ENCODE assay signal across 20 mouse cellular contexts in genomic region chr6:8474316-8474715, GRCm38 (mm10). TPM values are rescaled to one million over a fixed set of nuclear protein-coding genes. Genes with fewer than 3 reads are reported as not detected.
DNase-seq lines count a peak whose midpoint lies in the region; ATAC-seq and TF ChIP-seq lines count a peak whose summit lies in the region.
"Had no signal": no experiment of that assay in that cellular context is flagged by ENCODE, and none has a peak within 500 bp of the region (broad histone marks: within the 10 kb centered on the region; RNA-seq: fewer than 3 reads in every experiment).

No protein-coding gene starts in this region.

- H3K4me3 ChIP-seq in liver, embryonic 11.5 days (ENCODE audit: low read depth, low read length) = no peak overlapping the region
- H3K4me3 ChIP-seq in liver, postnatal 0 days (ENCODE audit: low read depth, low read length) = no peak overlapping the region
- no peak overlapping the region for H3K4me3 ChIP-seq in liver, embryonic 15.5 days (replicated peaks)
- H3K4me3 ChIP-seq: embryonic facial prominence, embryonic 15.5 days; forebrain, embryonic 12.5 days; heart, embryonic 10.5 days; hindbrain, embryonic 10.5 days had no signal

- H3K4me1 ChIP-seq in liver, embryonic 11.5 days (replicated peaks; ENCODE audit: control insufficient read depth, insufficient read depth, low read length) = no peaks in the 10 kb centered on the region; the same call in 1 of the 2 replicates
- H3K4me1 ChIP-seq in liver, postnatal 0 days (ENCODE audit: insufficient read depth) = peaks cover 9% of the 10 kb centered on the region; the same call in 1 of the 2 replicates
- H3K4me1 ChIP-seq in liver, embryonic 15.5 days (replicated peaks) = peaks cover 6% of the 10 kb centered on the region; the same call in 1 of the 2 replicates
- H3K4me1 ChIP-seq: embryonic facial prominence, embryonic 15.5 days; forebrain, embryonic 12.5 days had no signal

- no peak for DNase-seq in liver, embryonic 11.5 days (ENCODE audit: low spot score)
- DNase-seq in liver, postnatal 0 days = no peak
- DNase-seq in testis, postnatal 14 days (ENCODE audit: low spot score) = peak; percentile 22
- no peak for DNase-seq in testis, postnatal 10 days (ENCODE audit: low spot score)
- no peak for DNase-seq in right cerebral cortex, postnatal 14 days
- DNase-seq: adrenal gland, adult 2 months; adrenal gland, postnatal 25 days; cerebellum, adult 2 months; cerebellum, postnatal 14 days; embryo, embryonic 11 days; gastrocnemius, postnatal 10 days had no signal

- no peak for TF ChIP-seq EP300 in liver, postnatal 0 days (IDR thresholded peaks at IDR 0.05; ENCODE audit: low read depth)

- H3K27ac ChIP-seq in liver, embryonic 11.5 days (ENCODE audit: low read depth, low read length) = no peak overlapping the region
- no peak overlapping the region for H3K27ac ChIP-seq in liver, postnatal 0 days (ENCODE audit: low read depth)
- H3K27ac ChIP-seq in liver, embryonic 15.5 days (replicated peaks) = no peak overlapping the region
- H3K27ac ChIP-seq: embryonic facial prominence, embryonic 15.5 days; forebrain, embryonic 12.5 days; hindbrain, embryonic 10.5 days; hindbrain, embryonic 14.5 days had no signal

- ATAC-seq in liver, embryonic 11.5 days (replicated peaks; ENCODE audit: low FRiP score) = 0 out of 2 replicates have a peak, but pooled peaks have one; percentile 43
- no peak for ATAC-seq in liver, postnatal 0 days
- peak; percentile 31; the same call in 1 of the 2 replicates for ATAC-seq in liver, embryonic 15.5 days (ENCODE audit: insufficient read depth)
- ATAC-seq in erythroblast, adult 5-6 weeks (replicated peaks; ENCODE audit: low FRiP score, poor library complexity, severe bottlenecking) = no peak
- ATAC-seq: forebrain, embryonic 16.5 days had no signal

- H3K9ac ChIP-seq in liver, embryonic 11.5 days (ENCODE audit: low read depth, low read length) = no peak overlapping the region
- H3K9ac ChIP-seq in liver, postnatal 0 days (replicated peaks) = no peak overlapping the region
- no peak overlapping the region for H3K9ac ChIP-seq in liver, embryonic 15.5 days
- H3K9ac ChIP-seq: embryonic facial prominence, embryonic 15.5 days; forebrain, embryonic 12.5 days; hindbrain, embryonic 14.5 days had no signal

- 57% methylated on average over 3 of the region's 3 CpGs for WGBS in liver, embryonic 11.5 days
- 60% methylated on average over 3 of the region's 3 CpGs for WGBS in liver, postnatal 0 days (ENCODE audit: insufficient replicate concordance)
- 46% methylated on average over 3 of the region's 3 CpGs for WGBS in liver, embryonic 15.5 days (ENCODE audit: insufficient replicate concordance)

- H3K27me3 ChIP-seq in liver, embryonic 11.5 days (replicated peaks; ENCODE audit: control insufficient read depth, insufficient read depth, low read length) = no peaks in the 10 kb centered on the region
- H3K27me3 ChIP-seq in liver, postnatal 0 days (ENCODE audit: insufficient read depth, low read length) = no peaks in the 10 kb centered on the region
- no peaks in the 10 kb centered on the region for H3K27me3 ChIP-seq in liver, embryonic 15.5 days
- H3K27me3 ChIP-seq: CH12.LX; embryonic facial prominence, embryonic 15.5 days had no signal

- no peak overlapping the region for H3K4me2 ChIP-seq in liver, embryonic 11.5 days
- H3K4me2 ChIP-seq in liver, postnatal 0 days (ENCODE audit: low read depth, low read length) = no peak overlapping the region
- H3K4me2 ChIP-seq in liver, embryonic 15.5 days = no peak overlapping the region
- H3K4me2 ChIP-seq: embryonic facial prominence, embryonic 15.5 days; forebrain, embryonic 12.5 days; hindbrain, embryonic 14.5 days had no signal

- no peaks in the 10 kb centered on the region for H3K9me3 ChIP-seq in liver, embryonic 11.5 days (ENCODE audit: control insufficient read depth, low read length)
- no peaks in the 10 kb centered on the region for H3K9me3 ChIP-seq in liver, postnatal 0 days (ENCODE audit: low read length)
- no peaks in the 10 kb centered on the region for H3K9me3 ChIP-seq in liver, embryonic 15.5 days (replicated peaks)
- H3K9me3 ChIP-seq: embryonic facial prominence, embryonic 15.5 days; forebrain, embryonic 12.5 days; heart, embryonic 10.5 days; hindbrain, embryonic 10.5 days had no signal

- no peaks in the 10 kb centered on the region for H3K36me3 ChIP-seq in liver, embryonic 11.5 days (ENCODE audit: control insufficient read depth, insufficient read depth, low read length)
- no peaks in the 10 kb centered on the region for H3K36me3 ChIP-seq in liver, postnatal 0 days (replicated peaks; ENCODE audit: insufficient read depth, low read length)
- no peaks in the 10 kb centered on the region for H3K36me3 ChIP-seq in liver, embryonic 15.5 days (replicated peaks)
- H3K36me3 ChIP-seq: embryonic facial prominence, embryonic 15.5 days; forebrain, embryonic 12.5 days; heart, embryonic 10.5 days; hindbrain, embryonic 10.5 days had no signal

- TF ChIP-seq CTCF in liver, postnatal 0 days (IDR thresholded peaks at IDR 0.05; ENCODE audit: low read depth) = no peak

RNA-seq across cellular contexts. Expression of gene Glcci1, which starts 35.1 kb away (rescaled TPM):
- 3.8 and 3.9 TPM in 2 replicates for polyA plus RNA-seq in liver, embryonic 11.5 days (2014; fragmentation: Nextera tagmentation; extraction: Ambion mirVana)
- polyA plus RNA-seq in liver, postnatal 0 days (2015; fragmentation: Nextera tagmentation; extraction: Ambion mirVana) = 2.5 and 3.0 TPM in 2 replicates
- 1.1 and 1.5 TPM in 2 replicates for polyA plus RNA-seq in liver, embryonic 15.5 days (2015; fragmentation: Nextera tagmentation; extraction: Ambion mirVana)
- total RNA-seq in erythroblast, adult 5-6 weeks (2015; ENCODE audit: low replicate concordance) = 1.7 TPM in 1 of 2 replicates, not detected in the other
- total RNA-seq in erythroblast, adult 5-6 weeks (2017; ENCODE audit: low replicate concordance) = 4.2 and 4.3 TPM in 2 replicates

Comparison
In these comparisons a context has a peak if more than half of its experiments do, and no peak if none do; other contexts are left out.
1. ATAC-seq: peak in liver, embryonic 11.5 days (single experiment) and liver, embryonic 15.5 days (single experiment); none in liver, postnatal 0 days (single experiment) and erythroblast, adult 5-6 weeks (single experiment).